Mouse (Mus musculus) kidney, adult 2 months (tissue): Measurements from ENCODE around the gene Adamts7.

Experiments used
- CTCF ChIP-seq: fragments of 200-500 bp; conservative IDR thresholded peaks from 2 replicates; pipeline ENCODE4 v1.5.1; 2011; ENCODE audit warnings: low read depth, mild to moderate bottlenecking, control low read depth, low read length, moderate library complexity, mixed read lengths; ENCODE audit not compliant: insufficient read depth, insufficient read length
- POLR2A ChIP-seq: fragments of 200-500 bp; IDR thresholded peaks from one replicate; pipeline ENCODE4 v1.6.1; 2011; ENCODE audit warnings: low read depth, low read length, control low read depth

DNA sequence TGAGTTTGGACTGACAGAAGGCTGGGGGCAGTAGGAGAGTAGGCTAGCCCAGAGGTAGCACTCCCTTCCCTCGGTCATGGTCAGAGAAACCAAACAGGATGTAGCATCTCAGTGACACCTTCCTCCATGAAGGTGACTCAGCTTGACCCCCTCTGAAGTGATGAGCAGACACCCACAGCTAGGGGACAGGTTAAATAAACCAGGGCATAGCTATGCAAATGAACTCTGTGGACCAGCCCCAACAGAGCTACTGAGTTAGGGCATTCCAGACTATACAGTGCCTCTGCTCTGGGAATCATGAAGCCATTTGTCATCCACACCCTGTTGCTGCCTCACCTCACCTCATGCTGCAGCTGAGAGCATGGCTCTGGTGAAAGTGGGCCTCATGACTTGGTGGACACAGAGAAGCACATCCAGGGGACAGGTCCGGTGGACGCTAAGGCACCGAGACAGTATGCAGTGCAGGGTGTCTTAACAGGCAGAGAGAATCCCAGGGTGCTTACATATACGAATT lies 71.1 kb downstream of the Adamts7 start:
- no peak for TF ChIP-seq CTCF
- no peak for TF ChIP-seq POLR2A
